Mouse (Mus musculus) thymus, postnatal 25 days (tissue): ENCODE data around the gene Ncoa3.
A peak's percentile ranks its signal among the peaks of the same experiment; 100 is the strongest.

Source experiments
- DNase-seq: peaks from one replicate; pipeline ENCODE4 v3.0.0; 2022

Ncoa3 gene

DNA sequence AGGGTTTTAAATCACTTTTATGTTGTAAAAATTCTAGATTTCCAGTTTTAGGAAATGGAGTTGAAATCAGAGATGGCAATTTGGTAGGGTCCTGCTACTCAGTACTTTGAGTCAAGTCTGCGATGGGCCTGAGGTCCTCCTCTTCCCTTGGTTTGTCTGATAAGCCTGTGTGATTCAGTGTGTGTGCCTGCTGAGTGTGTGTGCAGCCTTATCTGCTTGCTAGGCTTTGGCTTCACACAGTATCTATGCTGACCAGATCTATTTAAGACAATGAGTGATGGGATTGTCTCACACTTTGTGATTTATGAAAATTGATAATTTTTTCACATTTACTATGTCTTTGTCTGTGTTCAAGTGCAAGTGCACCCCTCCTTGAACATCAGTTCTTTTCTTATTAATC is 50.1 kb downstream of the Ncoa3 start:
- DNase-seq, result no peak

DNA sequence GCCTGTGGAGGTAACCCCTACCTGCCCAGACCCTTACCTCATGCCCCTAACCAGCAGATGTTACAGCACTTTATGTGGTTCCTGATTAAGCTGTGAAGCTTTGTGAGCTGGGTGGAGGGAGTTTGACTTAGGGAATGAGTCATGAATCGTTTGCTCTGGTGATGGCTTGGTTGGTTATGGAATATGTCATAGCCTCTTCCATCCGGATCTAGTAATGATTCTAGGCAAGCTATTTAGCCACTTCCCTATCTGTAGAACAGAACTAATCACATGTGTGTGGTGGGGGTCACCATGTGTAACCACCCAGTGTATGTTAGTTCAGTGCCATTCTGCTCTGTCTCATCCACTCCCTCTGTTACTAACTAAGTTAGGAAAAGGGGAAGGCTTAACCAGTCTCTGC is 52.6 kb downstream of the Ncoa3 start:
- DNase-seq, result no peak

DNA sequence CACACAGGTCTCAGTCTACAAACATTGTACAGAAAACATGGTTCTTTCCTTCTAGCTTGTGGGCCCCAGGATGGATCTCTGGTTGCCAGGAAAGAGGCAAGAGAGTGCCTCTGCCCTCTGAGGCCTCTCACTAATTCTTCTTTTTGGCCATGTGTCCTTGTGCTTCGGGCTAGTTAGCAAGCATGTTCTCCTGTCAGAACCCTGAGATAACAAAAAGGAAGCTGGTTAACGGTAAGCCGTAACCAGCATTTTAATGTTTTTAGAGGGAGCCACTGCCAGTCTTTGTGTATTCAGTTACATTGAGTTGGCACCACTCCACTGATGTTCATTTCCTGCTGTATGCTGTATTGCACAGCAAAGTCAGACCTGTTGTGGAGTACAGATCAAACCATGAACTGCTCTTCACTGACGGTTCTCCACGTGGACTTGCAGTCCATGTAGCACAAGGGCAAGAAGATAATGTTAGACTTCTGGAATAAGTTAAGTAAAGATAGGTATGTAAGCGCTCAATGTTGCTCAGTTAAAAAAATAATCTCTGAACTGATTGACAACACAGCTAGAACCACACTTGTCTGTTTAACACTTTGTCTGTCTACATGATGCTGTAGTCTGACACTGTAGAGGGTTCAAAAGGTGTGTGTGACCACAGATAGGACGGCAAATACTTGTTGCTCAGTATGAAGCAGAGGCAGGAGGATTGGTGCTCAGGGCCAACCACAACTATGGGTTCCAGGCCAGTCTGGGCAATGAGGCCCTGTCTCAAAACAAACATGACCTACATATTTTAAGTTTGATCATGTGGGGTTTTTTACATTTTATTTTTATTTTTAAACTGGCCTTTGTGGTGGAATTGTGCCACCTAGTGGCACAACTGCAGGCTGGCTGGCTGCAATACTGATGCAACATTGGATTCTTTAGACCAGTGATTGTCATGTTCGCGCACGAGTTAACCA is 53.4 kb downstream of the Ncoa3 start:
- peak; percentile 33 for DNase-seq

DNA sequence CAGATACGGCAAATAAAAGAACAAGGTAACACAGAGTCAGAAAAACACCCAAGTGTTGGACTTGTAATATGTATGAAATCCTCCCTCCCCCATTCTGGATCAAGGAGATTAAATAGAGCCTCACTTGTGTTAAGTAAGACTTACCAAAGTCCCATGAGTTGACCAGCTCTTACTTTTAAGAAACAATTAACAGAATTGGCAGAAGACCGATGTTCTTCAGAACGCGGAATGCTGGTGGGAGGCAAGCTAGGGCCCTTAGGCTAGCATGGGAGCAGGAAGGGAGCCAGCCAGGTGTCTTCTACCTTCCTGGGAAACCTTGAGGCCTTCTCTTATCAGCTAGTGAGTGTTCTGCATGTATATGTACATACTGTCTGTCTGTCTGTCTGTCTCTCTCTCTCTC is 55.5 kb downstream of the Ncoa3 start:
- DNase-seq, result no peak

- DNase-seq, result no peak
These were observed 56.4 kb downstream of the Ncoa3 start for GRCm38 (mm10) chr2:166048852-166049251.

DNA sequence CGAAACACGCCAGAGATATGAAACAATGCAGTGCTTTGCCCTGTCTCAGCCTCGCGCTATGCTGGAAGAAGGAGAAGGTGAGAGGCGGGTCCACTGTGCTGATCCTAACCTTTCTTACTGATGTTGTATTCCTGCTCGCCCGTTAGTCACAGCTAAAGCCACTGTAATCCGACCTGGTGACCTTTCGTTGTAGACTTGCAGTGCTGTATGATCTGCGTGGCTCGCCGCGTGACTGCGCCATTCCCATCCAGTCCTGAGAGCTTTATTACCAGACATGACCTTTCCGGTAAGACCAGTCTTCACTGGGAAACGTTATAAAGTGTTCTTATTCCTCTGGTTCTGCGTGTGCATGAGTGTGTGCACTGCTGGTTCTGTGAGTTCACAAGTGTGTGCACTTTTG is 59.0 kb downstream of the Ncoa3 start:
- DNase-seq, result no peak

DNA sequence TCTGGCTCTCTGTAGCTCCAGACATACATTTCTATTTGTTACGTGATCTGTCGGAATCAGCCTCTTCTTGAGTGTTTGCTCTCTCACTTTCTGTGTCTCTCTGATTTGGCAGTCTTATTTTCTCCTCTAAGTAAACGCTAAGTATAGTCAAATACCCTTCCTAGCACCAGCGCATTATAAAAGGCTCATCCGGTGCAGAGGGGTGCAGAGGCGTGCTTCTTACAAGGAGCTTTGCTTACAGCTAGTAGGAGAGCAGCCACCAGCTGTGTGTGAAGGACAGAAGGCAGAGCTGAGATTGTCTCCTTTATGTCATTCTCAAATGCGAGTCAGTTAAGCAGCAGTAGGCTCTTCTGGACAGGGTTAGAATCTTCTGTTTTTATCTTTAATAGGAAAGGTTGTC is 59.5 kb downstream of the Ncoa3 start:
- no peak for DNase-seq

- DNase-seq, result no peak
These were observed 61.6 kb downstream of the Ncoa3 start for GRCm38 (mm10) chr2:166054002-166054539.

DNA sequence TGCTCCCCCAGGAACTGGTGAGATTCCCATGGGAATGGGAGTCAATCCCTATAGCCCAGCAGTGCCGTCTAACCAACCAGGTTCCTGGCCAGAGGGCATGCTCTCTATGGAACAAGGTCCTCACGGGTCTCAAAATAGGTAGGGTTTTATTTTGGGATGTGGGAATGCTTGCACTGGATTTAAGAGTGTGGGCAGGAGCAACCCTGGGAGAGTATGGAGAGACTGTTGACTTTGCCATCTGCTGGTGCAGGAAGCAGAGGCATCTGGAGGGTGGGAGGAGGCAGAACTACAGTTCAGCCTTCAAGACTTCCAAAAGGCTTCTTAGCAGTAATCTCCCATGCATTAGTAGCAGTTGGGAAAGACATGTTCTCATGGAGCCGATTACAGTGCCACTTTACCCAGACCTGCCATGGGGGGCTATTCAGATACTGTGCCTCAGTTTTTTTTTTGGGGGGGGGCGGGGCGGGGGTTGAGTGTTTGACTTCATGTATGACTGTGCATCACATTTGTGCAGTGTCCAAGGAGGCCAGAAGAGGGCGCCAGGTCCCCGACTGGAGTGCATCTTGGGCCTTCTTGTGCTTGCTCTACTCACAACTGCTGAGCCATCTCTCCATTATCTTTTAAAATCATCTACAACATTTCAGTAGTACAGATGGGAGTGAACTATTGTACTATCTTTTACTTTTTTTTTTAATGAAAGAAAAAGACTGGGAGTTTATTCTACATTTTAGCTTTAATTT is 67.4 kb downstream of the Ncoa3 start:
- DNase-seq, result peak; percentile 52

DNA sequence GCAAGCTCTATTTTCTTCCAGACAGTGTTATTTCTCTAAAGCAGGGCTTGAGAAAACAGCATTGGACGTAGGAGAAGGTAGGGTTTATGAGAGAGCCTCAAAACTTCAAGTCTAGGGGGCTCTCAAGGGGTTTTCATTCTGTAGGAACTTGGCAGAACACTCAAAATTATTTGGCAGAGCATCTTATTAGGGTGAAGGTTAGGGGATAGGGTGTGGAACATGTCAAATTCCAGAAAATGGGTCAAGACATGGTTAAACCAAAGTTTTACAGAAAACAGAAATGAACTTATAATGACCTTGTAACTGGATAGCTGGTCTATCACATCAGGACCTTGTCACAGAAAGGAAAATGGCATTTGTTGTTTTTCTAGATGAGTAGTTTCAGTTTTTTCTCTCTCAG is 69.6 kb downstream of the Ncoa3 start:
- no peak for DNase-seq

DNA sequence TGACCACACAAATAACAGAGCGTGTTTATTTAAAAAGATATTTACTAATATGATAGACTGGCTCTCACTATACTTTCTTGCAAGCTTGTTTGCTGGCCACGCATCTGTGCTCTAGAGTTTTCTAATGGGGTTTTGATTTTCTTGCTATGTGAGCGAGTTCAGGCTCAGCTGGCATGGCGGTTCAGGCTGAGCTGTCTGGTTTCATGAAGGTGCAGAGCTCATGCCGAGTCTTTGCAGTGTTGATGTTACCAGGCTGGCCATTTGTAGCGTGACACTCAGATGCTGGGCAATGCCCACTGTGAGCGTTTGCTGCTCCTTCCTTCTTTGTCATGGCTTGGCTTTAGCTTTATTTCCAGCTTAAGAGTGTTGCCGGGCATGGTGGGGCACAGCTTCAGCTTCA is 70.0 kb downstream of the Ncoa3 start:
- DNase-seq, result no peak

- DNase-seq, result no peak
These were observed 74.0 kb downstream of the Ncoa3 start for GRCm38 (mm10) chr2:166066434-166066833.

- DNase-seq, result no peak
These were observed 75.8 kb downstream of the Ncoa3 start for GRCm38 (mm10) chr2:166068261-166068660.

- DNase-seq, result no peak
These were observed 76.7 kb downstream of the Ncoa3 start for GRCm38 (mm10) chr2:166069164-166069563.

DNA sequence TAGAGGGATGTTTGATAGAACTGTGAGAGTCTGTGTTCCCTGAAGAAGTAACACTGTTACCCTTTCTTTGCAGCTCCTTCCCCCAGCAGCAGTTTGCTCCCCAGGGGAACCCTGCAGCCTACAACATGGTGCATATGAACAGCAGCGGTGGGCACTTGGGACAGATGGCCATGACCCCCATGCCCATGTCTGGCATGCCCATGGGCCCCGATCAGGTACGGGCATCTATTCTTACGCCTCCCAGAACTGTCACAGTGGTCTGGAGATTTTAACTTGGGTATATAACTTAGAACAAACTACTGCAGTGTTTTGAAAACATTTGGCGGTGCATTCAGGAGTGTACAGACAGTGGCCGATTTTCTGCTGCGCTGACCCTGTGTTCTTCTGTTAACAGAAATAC is 77.3 kb downstream of the Ncoa3 start:
- no peak for DNase-seq

DNA sequence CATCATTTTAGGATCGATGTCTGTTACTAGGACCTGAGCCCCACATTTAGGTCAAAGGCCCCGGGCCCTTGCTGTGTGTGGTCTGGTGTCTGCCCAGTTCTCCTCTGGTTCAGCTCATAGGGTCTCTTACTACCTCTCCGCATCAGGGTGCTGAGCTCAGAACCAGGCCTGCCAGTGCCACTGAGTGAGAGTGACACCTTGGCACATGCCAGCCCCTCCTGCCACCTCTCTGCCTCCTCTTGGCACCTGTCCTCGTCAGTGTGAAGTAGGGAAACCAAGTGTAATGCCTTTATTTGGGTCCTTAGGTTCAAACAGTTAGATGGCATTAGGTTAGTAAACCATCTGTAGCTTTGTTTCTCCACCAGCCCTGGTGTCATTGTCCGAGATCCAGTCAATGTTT is 79.0 kb downstream of the Ncoa3 start:
- no peak for DNase-seq

DNA sequence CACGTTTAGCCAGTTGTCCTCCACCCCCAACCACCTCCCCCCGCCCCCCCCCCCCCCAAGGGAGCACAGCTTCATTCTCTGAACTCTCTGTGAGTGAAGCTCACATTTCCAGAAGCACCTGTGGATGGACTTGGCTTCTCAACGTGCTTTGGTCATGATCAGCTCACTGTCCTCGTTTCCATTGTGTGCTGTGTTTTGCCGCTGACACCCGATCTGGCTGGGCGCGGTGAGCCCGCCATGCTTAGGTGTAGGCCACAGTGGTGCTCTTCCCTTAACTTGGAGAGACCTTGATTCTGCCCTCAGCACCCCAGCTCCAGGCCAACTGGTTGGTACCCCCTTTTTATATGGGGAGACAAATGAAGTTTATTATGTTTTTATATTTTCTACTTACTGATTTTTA is 79.5 kb downstream of the Ncoa3 start:
- DNase-seq, result no peak

DNA sequence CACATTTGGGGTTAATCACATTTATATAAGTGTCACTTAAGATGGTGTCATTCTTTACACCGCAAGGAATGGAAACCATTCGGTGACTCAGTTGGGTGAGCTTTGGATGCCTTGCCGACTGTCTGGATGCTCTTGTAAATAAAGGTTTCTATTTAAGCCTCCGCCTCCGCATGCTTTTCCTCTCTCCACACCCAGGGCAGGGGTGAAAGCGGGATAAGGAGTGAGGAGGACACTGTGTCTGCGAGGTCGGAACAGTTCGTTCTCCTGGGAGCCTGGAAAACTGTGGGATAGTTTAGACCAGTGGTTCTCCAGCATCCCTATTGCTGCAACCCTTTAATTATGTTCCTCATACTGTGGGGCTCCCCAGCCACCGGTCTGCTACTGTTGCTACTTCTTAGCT is 80.6 kb downstream of the Ncoa3 start:
- no peak for DNase-seq

DNA sequence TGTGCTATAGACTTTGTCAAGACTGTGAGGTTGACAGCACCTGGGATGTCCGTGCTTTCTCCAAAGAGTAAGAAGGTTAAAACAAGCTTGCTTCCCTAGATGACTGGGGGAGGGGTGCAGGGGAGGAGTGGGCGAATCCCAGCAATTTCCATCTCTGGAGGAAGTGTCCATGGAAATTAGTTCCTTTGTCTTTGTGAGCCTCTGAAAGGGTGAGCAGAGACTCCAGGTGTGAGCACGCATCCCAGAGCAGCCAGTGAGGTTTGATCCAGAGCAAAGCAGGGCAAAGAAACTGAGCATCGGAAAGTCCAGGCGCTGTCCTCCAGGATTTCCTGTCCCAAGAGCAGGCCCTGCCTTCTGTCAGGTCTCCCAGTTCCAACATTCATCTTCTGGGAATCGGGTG is 81.9 kb downstream of the Ncoa3 start:
- no peak for DNase-seq

- no peak for DNase-seq
These were observed 84.9 kb downstream of the Ncoa3 start for GRCm38 (mm10) chr2:166077371-166077770.

GRCm38 (mm10) chr2:166079231-166079630 is 86.8 kb downstream of the Ncoa3 start:
- DNase-seq, result no peak

GRCm38 (mm10) chr2:166079961-166080885 is 87.8 kb downstream of the Ncoa3 start:
- no peak for DNase-seq
